17 mouse cellular contexts compared by ENCODE assay signal in the genomic region with DNA sequence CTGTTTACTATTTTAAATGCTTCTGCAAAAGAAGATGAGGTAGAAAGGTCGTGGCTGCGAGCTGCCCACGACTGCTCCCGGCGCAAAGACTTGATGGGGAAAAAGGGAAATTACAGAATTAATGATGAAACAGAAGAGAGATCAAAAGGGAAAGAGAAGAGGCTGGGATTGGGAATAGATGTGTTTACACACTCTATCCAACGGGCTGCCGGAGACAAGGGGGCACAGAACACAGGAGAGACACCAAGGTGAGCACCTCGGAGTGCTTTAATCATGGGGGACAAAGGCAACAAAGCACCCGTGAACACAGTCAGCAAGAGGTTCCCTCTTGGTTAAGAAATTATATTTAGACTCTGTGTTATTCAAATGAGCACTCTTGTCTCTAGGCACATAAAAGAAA.
DNase-seq lines count a peak whose midpoint lies in the region; ATAC-seq and TF ChIP-seq lines count a peak whose summit lies in the region.
"Had no signal": no experiment of that assay in that cellular context is flagged by ENCODE, and none has a peak within 500 bp of the region (broad histone marks: within the 10 kb centered on the region; RNA-seq: fewer than 3 reads in every experiment).

No protein-coding gene starts in this region.

- no peak for ATAC-seq in hindbrain, embryonic 16.5 days
- no peak for ATAC-seq in midbrain, embryonic 11.5 days (ENCODE audit: low FRiP score)
- peak; percentile 51; the same call in 1 of the 2 replicates for ATAC-seq in midbrain, embryonic 16.5 days
- ATAC-seq in lung, postnatal 0 days = no peak
- ATAC-seq: forebrain, embryonic 13.5 days had no signal

- H3K27me3 ChIP-seq in hindbrain, embryonic 10.5 days (ENCODE audit: insufficient read depth, poor library complexity, severe bottlenecking) = no peaks in the 10 kb centered on the region
- no peaks in the 10 kb centered on the region for H3K27me3 ChIP-seq in hindbrain, embryonic 16.5 days (replicated peaks; ENCODE audit: control insufficient read depth, insufficient read depth, low read length)
- H3K27me3 ChIP-seq in midbrain, embryonic 11.5 days (ENCODE audit: control insufficient read depth, insufficient read depth, low read length) = no peaks in the 10 kb centered on the region
- H3K27me3 ChIP-seq in midbrain, embryonic 16.5 days (ENCODE audit: control insufficient read depth, insufficient read depth, low read depth, low read length) = no peaks in the 10 kb centered on the region
- H3K27me3 ChIP-seq in lung, postnatal 0 days (replicated peaks; ENCODE audit: insufficient read depth, low read length) = no peaks in the 10 kb centered on the region
- H3K27me3 ChIP-seq: CH12.LX; forebrain, embryonic 13.5 days; hindbrain, embryonic 13.5 days had no signal

- peaks cover 10% of the 10 kb centered on the region; the same call in 1 of the 2 replicates for H3K4me1 ChIP-seq in hindbrain, embryonic 10.5 days (replicated peaks)
- H3K4me1 ChIP-seq in hindbrain, embryonic 16.5 days (ENCODE audit: control insufficient read depth, insufficient read depth, low read depth, low read length) = no peaks in the 10 kb centered on the region; the same call in 1 of the 2 replicates
- H3K4me1 ChIP-seq in midbrain, embryonic 11.5 days (ENCODE audit: control insufficient read depth, insufficient read depth, low read length) = no peaks in the 10 kb centered on the region
- H3K4me1 ChIP-seq in midbrain, embryonic 16.5 days (ENCODE audit: control insufficient read depth, insufficient read depth, low read length) = peaks cover 4% of the 10 kb centered on the region; the same call in 1 of the 2 replicates
- no peaks in the 10 kb centered on the region for H3K4me1 ChIP-seq in lung, postnatal 0 days (ENCODE audit: insufficient read depth, low read depth, low read length)
- H3K4me1 ChIP-seq: forebrain, embryonic 13.5 days; heart, embryonic 10.5 days had no signal

- H3K9me3 ChIP-seq in hindbrain, embryonic 10.5 days = 0 out of 2 replicates have a peak, but pooled peaks cover 5% of the 10 kb centered on the region
- no peaks in the 10 kb centered on the region for H3K9me3 ChIP-seq in hindbrain, embryonic 16.5 days (ENCODE audit: control insufficient read depth, low read length)
- no peaks in the 10 kb centered on the region for H3K9me3 ChIP-seq in midbrain, embryonic 11.5 days (ENCODE audit: control insufficient read depth, low read length)
- no peaks in the 10 kb centered on the region for H3K9me3 ChIP-seq in midbrain, embryonic 16.5 days (replicated peaks; ENCODE audit: control insufficient read depth, low read length, poor library complexity, severe bottlenecking)
- no peaks in the 10 kb centered on the region for H3K9me3 ChIP-seq in lung, postnatal 0 days (ENCODE audit: low read length)
- H3K9me3 ChIP-seq: forebrain, embryonic 13.5 days; heart, embryonic 10.5 days; hindbrain, embryonic 13.5 days had no signal

- H3K4me2 ChIP-seq in hindbrain, embryonic 16.5 days (ENCODE audit: low read length) = no peak overlapping the region
- H3K4me2 ChIP-seq in midbrain, embryonic 11.5 days = no peak overlapping the region
- no peak overlapping the region for H3K4me2 ChIP-seq in midbrain, embryonic 16.5 days (ENCODE audit: low read length)
- H3K4me2 ChIP-seq in lung, postnatal 0 days (replicated peaks; ENCODE audit: low read depth, low read length) = no peak overlapping the region
- H3K4me2 ChIP-seq: forebrain, embryonic 13.5 days; hindbrain, embryonic 13.5 days had no signal

- WGBS in hindbrain, embryonic 10.5 days = 79% methylated on average over 9 of the region's 9 CpGs
- 67% methylated on average over 9 of the region's 9 CpGs for WGBS in hindbrain, embryonic 16.5 days
- 77% methylated on average over 9 of the region's 9 CpGs for WGBS in midbrain, embryonic 11.5 days
- 59% methylated on average over 9 of the region's 9 CpGs for WGBS in midbrain, embryonic 16.5 days
- WGBS in lung, postnatal 0 days = 73% methylated on average over 9 of the region's 9 CpGs

- no peak overlapping the region for H3K9ac ChIP-seq in hindbrain, embryonic 16.5 days (ENCODE audit: low read depth, low read length)
- no peak overlapping the region for H3K9ac ChIP-seq in midbrain, embryonic 11.5 days (ENCODE audit: low read length)
- H3K9ac ChIP-seq in midbrain, embryonic 16.5 days (ENCODE audit: low read depth, low read length) = peak overlapping the region; percentile 35; the same call in 1 of the 2 replicates
- no peak overlapping the region for H3K9ac ChIP-seq in lung, postnatal 0 days (replicated peaks; ENCODE audit: low read depth)
- H3K9ac ChIP-seq: forebrain, embryonic 13.5 days; hindbrain, embryonic 13.5 days had no signal

- no peak for TF ChIP-seq CTCF in lung, postnatal 0 days (IDR thresholded peaks at IDR 0.05)

- no peak for DNase-seq in hindbrain, embryonic 10.5 days (ENCODE audit: low spot score)
- DNase-seq in midbrain, embryonic 11.5 days (ENCODE audit: low spot score, missing footprints) = peak; percentile 72
- no peak for DNase-seq in thymus, postnatal 4 days
- DNase-seq in lung, postnatal 0 days (ENCODE audit: low spot score) = no peak
- DNase-seq: adrenal gland, adult 8-10 months; adrenal gland, postnatal 36 days; cerebellum, adult 2 months; gastrocnemius, postnatal 10 days; heart, adult 18-20 months; heart, postnatal 10 days; heart, postnatal 4 days had no signal

- TF ChIP-seq EP300 in lung, postnatal 0 days (IDR thresholded peaks at IDR 0.05) = no peak

- H3K4me3 ChIP-seq in hindbrain, embryonic 10.5 days = no peak overlapping the region
- no peak overlapping the region for H3K4me3 ChIP-seq in hindbrain, embryonic 16.5 days (ENCODE audit: low read length)
- no peak overlapping the region for H3K4me3 ChIP-seq in midbrain, embryonic 11.5 days (ENCODE audit: low read depth, low read length)
- H3K4me3 ChIP-seq in midbrain, embryonic 16.5 days (ENCODE audit: low read depth, low read length) = no peak overlapping the region
- no peak overlapping the region for H3K4me3 ChIP-seq in lung, postnatal 0 days (ENCODE audit: low read depth, low read length)
- H3K4me3 ChIP-seq: forebrain, embryonic 13.5 days; heart, embryonic 10.5 days; hindbrain, embryonic 13.5 days had no signal

- H3K27ac ChIP-seq in hindbrain, embryonic 10.5 days = peak overlapping the region; percentile 71; the same call in 1 of the 2 replicates
- no peak overlapping the region for H3K27ac ChIP-seq in hindbrain, embryonic 16.5 days (ENCODE audit: low read depth, low read length)
- no peak overlapping the region for H3K27ac ChIP-seq in midbrain, embryonic 11.5 days (ENCODE audit: low read depth, low read length)
- 0 out of 2 replicates have a peak overlapping the region, but pooled peaks have one; percentile 17 for H3K27ac ChIP-seq in midbrain, embryonic 16.5 days (ENCODE audit: low read length)
- no peak overlapping the region for H3K27ac ChIP-seq in lung, postnatal 0 days (ENCODE audit: low read length)
- H3K27ac ChIP-seq: forebrain, embryonic 13.5 days; heart, embryonic 10.5 days; hindbrain, embryonic 13.5 days had no signal

- no peaks in the 10 kb centered on the region for H3K36me3 ChIP-seq in hindbrain, embryonic 10.5 days
- no peaks in the 10 kb centered on the region for H3K36me3 ChIP-seq in hindbrain, embryonic 16.5 days (ENCODE audit: control insufficient read depth, insufficient read depth, low read length)
- no peaks in the 10 kb centered on the region for H3K36me3 ChIP-seq in midbrain, embryonic 11.5 days (ENCODE audit: control insufficient read depth, insufficient read depth, low read length)
- no peaks in the 10 kb centered on the region for H3K36me3 ChIP-seq in midbrain, embryonic 16.5 days (ENCODE audit: control insufficient read depth, insufficient read depth, low read length)
- no peaks in the 10 kb centered on the region for H3K36me3 ChIP-seq in lung, postnatal 0 days (ENCODE audit: insufficient read depth, low read length)
- H3K36me3 ChIP-seq: heart, embryonic 10.5 days; hindbrain, embryonic 13.5 days had no signal

Comparison
In these comparisons a context has a peak if more than half of its experiments do, and no peak if none do; other contexts are left out.
1. H3K27ac ChIP-seq: peak in hindbrain, embryonic 10.5 days (single experiment) and midbrain, embryonic 16.5 days (single experiment); none in hindbrain, embryonic 16.5 days (single experiment), midbrain, embryonic 11.5 days (single experiment) and lung, postnatal 0 days (single experiment).